Mouse (Mus musculus) spleen, adult 2 months (tissue): ENCODE measurements at regions not wholly inside any gene's neighbourhood (a gene's known extent, or its start where the extent isn't known, plus 50 kb on each side); places are given as distances from the start of the nearest gene placed in this dataset.

Source experiments
- CTCF ChIP-seq: fragments of 200-500 bp; IDR thresholded peaks from 2 replicates; pipeline ENCODE4 v1.5.1; 2011; ENCODE audit warnings: mild to moderate bottlenecking, inconsistent platforms; ENCODE audit not compliant: insufficient read depth, insufficient read length, insufficient replicate concordance; ENCODE audit errors: extremely low read depth
- POLR2A ChIP-seq: fragments of 200-500 bp; IDR thresholded peaks from 2 replicates; pipeline ENCODE4 v1.6.1; 2011; ENCODE audit warnings: low read depth, low read length, inconsistent platforms

DNA sequence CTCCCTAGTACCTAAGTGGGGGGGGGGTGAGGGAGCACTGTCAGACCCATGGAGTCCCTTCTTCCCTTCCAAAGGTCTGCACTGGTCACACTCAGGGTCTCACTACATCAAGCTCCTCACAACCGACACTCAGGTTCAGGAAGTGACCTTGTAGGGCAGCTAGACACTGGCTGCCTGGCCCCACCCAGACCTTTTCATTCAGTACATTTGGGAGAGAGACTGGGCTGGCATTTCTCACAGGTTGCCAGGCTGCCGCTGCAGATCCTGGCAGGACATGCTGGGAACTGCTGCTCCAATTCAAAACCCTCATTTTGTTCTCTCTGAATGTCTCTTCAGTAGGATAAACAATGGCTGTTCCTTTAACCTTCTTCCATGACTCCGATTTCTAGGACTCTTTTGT is 439.3 kb upstream of the Ubash3b start:
- no peak for TF ChIP-seq CTCF
- TF ChIP-seq POLR2A = no peak
